Mouse (Mus musculus) embryonic facial prominence, embryonic 12.5 days (tissue): Measurements from ENCODE around the gene Umps. TPM values are rescaled to one million over a fixed set of nuclear protein-coding genes. Genes with fewer than 3 reads are reported as not detected.
A peak's percentile ranks its signal among the peaks of the same experiment; 100 is the strongest.

ENCODE experiments used
- ATAC-seq: fragments of 200-750 bp; cut with Nextera tagmentation; 2 replicates; pipeline ENCODE4 v1.8.0; 2017; ENCODE audit not compliant: insufficient number of reproducible peaks, insufficient read depth, low FRiP score, low TSS enrichment
- H3K27ac ChIP-seq: fragments of 300-500 bp; sonication (generic); 2 replicates; pipeline ENCODE4 v1.5.1; 2016; ENCODE audit warnings: mild to moderate bottlenecking
- H3K27me3 ChIP-seq: fragments of 300-500 bp; sonication (generic); 2 replicates; pipeline ENCODE4 v1.6.1; 2016; ENCODE audit warnings: mild to moderate bottlenecking, moderate library complexity
- H3K36me3 ChIP-seq: fragments of 300-500 bp; sonication (generic); 2 replicates; pipeline ENCODE4 v1.6.1; 2016; ENCODE audit warnings: mild to moderate bottlenecking
- H3K4me1 ChIP-seq: fragments of 300-500 bp; sonication (generic); 2 replicates; pipeline ENCODE4 v1.6.1; 2016
- H3K4me2 ChIP-seq: fragments of 300-500 bp; sonication (generic); replicated peaks from 2 replicates; pipeline ENCODE4 v1.6.1; 2016; ENCODE audit warnings: mild to moderate bottlenecking, moderate library complexity
- H3K4me3 ChIP-seq: fragments of 300-500 bp; sonication (generic); 2 replicates; pipeline ENCODE4 v1.5.1; 2016; ENCODE audit warnings: mild to moderate bottlenecking
- H3K9ac ChIP-seq: fragments of 300-500 bp; sonication (generic); 2 replicates; pipeline ENCODE4 v1.6.1; 2016; ENCODE audit warnings: mild to moderate bottlenecking, moderate library complexity
- H3K9me3 ChIP-seq: fragments of 300-500 bp; sonication (generic); 2 replicates; pipeline ENCODE4 v1.6.1; 2016; ENCODE audit warnings: mild to moderate bottlenecking, moderate library complexity
- WGBS: fragments of 180-500 bp; shearing (Covaris S2); methylation state at CpG from one replicate; pipeline ENCODE4 v1.1.7; 2016; 5-methylcytosine and 5-hydroxymethylcytosine counted together
- polyA plus RNA-seq: library from polyadenylated mRNA; unstranded; fragments of >200 nt; fragmentation: Nextera tagmentation; extraction: Ambion mirVana; gene quantifications from 2 replicates; pipeline ENCODE4 v1.2.1, GENCODE M21; 2016

The Umps gene
- polyA plus RNA-seq, 1 experiment from 2014 or later: 63.6 TPM

DNA sequence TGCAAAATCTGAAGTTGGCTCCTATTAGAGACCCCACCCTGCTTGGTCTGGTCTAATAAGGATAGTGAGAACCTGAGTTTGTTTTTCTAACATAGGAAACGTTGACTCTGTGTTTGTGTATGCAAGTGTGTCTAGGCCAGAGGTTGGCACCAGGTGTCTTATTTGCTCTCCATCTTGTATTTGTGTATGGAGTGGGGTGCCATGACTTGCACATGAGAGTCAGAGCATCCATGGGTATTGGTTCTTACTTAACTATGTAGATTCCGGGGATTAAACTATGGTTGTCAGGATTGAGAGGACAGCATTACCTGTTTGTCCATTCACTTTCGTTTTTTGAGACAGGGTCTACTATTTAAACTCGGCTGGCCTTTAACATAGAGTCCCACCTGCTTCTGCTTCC, 13.8 kb downstream of the Umps start:
- Histone ChIP-seq H3K4me3 (no peak overlapping the region), H3K9ac (no peak overlapping the region), H3K4me1 (0 out of 2 replicates have a peak, but pooled peaks cover 7% of the 10 kb centered on the region), H3K27me3 (no peaks in the 10 kb centered on the region), H3K36me3 (peaks cover 65% of the 10 kb centered on the region), H3K4me2 (no peak overlapping the region), H3K27ac (0 out of 2 replicates have a peak overlapping the region, but pooled peaks have one; percentile 27), H3K9me3 (no peaks in the 10 kb centered on the region)
- WGBS: 81% methylated on average over 4 of the region's 4 CpGs
- no peak for ATAC-seq

DNA sequence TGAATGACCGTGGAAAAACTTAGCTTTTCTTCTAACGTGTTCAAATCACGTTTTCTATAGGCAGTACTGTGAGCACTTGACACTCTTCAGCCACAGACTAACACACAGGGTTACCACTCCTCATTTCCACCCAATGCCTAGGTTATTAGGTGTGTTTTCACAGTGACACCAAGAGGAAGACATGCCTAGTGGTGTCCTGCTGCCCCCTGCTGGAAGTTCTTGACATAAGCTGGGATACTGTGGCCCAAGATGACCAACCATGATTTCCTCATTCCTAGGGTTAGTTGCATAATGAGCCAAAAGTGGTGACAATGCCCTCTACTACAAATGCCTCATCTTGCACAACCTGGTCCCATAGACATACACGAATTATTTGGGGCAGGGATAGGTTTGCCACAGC, 16.0 kb downstream of the Umps start:
- ATAC-seq: no peak
- no peak overlapping the region for H3K4me3 ChIP-seq
- no peak overlapping the region for H3K9ac ChIP-seq
- peaks cover 12% of the 10 kb centered on the region; the same call in 1 of the 2 replicates for H3K4me1 ChIP-seq
- 30% methylated on average over 4 of the region's 4 CpGs for WGBS
- H3K27ac ChIP-seq: no peak overlapping the region
- no peaks in the 10 kb centered on the region for H3K9me3 ChIP-seq
- H3K27me3 ChIP-seq: no peaks in the 10 kb centered on the region
- H3K4me2 ChIP-seq: no peak overlapping the region
- H3K36me3 ChIP-seq: peaks cover 56% of the 10 kb centered on the region

DNA sequence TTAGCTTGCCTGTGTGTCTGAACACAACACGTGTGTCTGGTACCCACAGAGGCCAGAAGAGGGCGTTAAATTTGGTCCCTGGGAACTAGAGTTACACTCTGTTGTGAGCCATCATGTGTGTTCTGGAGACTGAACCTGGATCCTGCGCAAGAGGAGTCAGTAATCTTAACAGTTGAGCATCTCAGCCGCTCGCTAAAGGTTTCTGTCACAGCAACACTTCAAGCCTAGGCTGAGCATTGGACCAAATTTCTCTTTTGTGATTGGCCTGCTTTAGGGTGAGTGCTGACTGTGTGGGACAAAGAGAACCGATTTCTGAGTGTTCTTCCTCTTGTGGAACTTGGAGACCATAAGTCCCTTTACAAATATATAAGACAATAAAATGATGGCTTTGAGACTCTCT, 16.5 kb downstream of the Umps start:
- no peak for ATAC-seq
- H3K27me3 ChIP-seq: no peaks in the 10 kb centered on the region
- peaks cover 52% of the 10 kb centered on the region for H3K36me3 ChIP-seq
- H3K9me3 ChIP-seq: no peaks in the 10 kb centered on the region
- peaks cover 16% of the 10 kb centered on the region; the same call in 1 of the 2 replicates for H3K4me1 ChIP-seq
- H3K4me2 ChIP-seq: no peak overlapping the region
- no peak overlapping the region for H3K27ac ChIP-seq
- no peak overlapping the region for H3K4me3 ChIP-seq
- no peak overlapping the region for H3K9ac ChIP-seq
- 82% methylated on average over 6 of the region's 6 CpGs for WGBS

DNA sequence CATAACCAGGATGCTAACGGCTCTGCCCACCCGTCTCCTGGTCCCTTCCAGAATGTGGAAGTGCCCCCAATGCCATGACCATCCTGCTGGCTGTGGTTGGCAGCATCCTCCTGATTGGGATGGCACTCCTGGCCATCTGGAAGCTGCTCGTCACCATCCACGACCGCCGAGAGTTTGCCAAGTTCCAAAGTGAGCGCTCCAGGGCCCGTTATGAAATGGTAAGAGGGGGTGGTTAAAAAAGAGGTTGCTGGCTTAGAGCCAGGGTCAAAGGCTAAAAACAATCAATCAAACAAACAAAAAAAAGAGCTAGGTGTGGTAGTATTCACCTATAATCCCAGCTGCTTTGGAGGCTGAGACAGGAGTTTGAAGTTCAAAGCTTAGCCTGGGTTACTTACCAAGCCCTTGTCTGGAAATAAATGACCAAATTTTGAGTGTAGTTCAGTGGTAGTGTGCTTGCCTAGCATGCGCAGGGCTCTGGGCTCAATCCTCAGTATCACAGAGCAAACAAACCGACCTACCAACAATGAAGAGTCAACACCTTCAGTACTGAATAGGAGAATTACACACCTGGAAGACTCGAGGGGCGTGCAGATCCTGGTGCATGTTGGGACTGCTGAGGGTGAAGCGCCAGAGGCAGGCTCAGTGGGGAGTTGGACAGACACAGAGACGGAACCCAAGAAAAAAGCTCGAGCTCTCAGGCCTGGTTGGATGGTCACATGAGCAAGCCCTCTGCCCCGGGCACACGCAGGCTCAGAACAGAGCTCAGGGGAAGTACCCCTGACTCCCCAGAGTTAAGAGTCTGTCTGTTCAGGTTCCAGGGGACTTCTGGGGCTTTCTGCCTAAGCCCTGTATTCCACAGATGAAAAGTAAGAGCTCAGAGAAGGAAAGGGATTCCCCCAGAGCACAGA, 18.9 kb downstream of the Umps start:
- H3K9ac ChIP-seq: no peak overlapping the region
- H3K4me3 ChIP-seq: no peak overlapping the region
- H3K36me3 ChIP-seq: peaks cover 28% of the 10 kb centered on the region
- H3K4me1 ChIP-seq: peaks cover 35% of the 10 kb centered on the region
- no peaks in the 10 kb centered on the region for H3K9me3 ChIP-seq
- no peak for ATAC-seq
- 0 out of 2 replicates have a peak overlapping the region, but pooled peaks have one; percentile 6 for H3K27ac ChIP-seq
- WGBS: 85% methylated on average over 17 of the region's 17 CpGs
- H3K4me2 ChIP-seq: no peak overlapping the region
- no peaks in the 10 kb centered on the region for H3K27me3 ChIP-seq

DNA sequence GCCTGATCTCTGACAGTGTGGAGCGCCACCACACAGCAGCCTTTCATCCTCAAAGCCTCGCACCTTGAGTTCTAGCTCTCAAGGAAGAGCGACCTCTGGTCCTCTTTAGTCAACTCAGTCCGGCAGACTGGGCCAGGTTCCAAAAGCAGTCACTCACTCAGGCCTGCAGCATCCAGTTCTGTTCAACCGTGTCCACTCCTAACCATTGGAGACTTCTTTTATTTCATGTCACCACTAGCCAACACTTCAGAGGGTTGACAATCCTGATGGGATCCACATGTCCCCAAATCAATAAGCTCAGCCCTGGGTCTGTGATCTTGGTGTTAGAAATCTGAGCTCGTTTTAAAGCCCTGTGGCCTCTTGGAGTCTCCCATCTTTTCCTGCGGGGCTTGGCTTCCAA, 20.8 kb downstream of the Umps start:
- H3K4me1 ChIP-seq: peaks cover 54% of the 10 kb centered on the region
- WGBS: 48% methylated on average over 7 of the region's 7 CpGs
- H3K9ac ChIP-seq: no peak overlapping the region
- H3K9me3 ChIP-seq: no peaks in the 10 kb centered on the region
- H3K4me2 ChIP-seq: no peak overlapping the region
- no peak for ATAC-seq
- peaks cover 25% of the 10 kb centered on the region for H3K36me3 ChIP-seq
- H3K27me3 ChIP-seq: no peaks in the 10 kb centered on the region
- no peak overlapping the region for H3K27ac ChIP-seq
- H3K4me3 ChIP-seq: no peak overlapping the region

DNA sequence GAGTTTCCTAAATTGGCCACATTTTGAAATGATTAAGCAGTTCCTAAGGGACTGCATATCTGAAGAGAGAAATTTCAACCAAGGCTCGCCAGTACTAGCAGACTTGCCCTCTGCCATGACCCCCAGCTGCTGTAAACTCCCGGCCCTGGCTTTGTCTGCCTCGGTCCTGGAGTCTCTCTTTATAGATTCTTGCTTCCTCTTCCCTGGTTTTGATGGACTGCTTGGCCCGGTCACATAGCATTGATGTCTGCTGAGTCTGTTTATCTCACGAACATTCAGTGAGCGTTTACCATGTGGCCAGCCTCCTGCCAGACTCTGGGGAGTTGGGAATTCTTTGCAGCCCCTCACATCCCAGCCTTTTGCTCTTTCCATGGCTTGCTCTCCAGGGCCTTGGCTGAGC, 22.1 kb downstream of the Umps start:
- no peak overlapping the region for H3K4me3 ChIP-seq
- H3K4me1 ChIP-seq: peaks cover 66% of the 10 kb centered on the region
- peaks cover 25% of the 10 kb centered on the region for H3K36me3 ChIP-seq

DNA sequence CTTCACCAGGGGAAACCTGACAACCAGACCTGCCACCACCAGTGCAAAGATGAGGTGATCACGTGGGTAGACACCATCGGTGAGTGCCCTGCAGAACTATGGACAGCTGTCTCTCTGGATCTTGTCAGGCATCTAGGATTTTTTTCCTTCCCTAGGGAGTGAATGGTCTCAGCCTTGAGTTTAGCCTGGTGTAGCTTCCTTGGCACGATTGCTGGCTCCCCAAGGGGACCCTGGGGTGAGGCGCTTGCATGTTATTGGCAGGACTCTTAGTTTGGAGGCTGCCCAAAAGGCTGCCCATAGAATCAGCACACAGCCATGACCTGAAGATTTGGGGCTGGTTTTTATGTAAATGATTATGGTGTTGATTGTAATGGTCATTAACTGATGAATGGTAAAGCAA, 22.7 kb downstream of the Umps start:
- no peak overlapping the region for H3K9ac ChIP-seq
- no peak overlapping the region for H3K4me3 ChIP-seq
- H3K27me3 ChIP-seq: no peaks in the 10 kb centered on the region
- no peak overlapping the region for H3K4me2 ChIP-seq
- H3K27ac ChIP-seq: peak overlapping the region; percentile 63
- no peak for ATAC-seq
- no peaks in the 10 kb centered on the region for H3K9me3 ChIP-seq
- H3K36me3 ChIP-seq: peaks cover 20% of the 10 kb centered on the region
- 68% methylated on average over 4 of the region's 4 CpGs for WGBS
- peaks cover 72% of the 10 kb centered on the region for H3K4me1 ChIP-seq

More for the DNA sequence above, 22.1 kb downstream of the Umps start:
- 12% methylated on average over 6 of the region's 6 CpGs for WGBS
- no peak overlapping the region for H3K4me2 ChIP-seq
- no peak for ATAC-seq
- H3K9me3 ChIP-seq: no peaks in the 10 kb centered on the region
- no peak overlapping the region for H3K9ac ChIP-seq
- H3K27ac ChIP-seq: peak overlapping the region; percentile 63
- H3K27me3 ChIP-seq: no peaks in the 10 kb centered on the region

DNA sequence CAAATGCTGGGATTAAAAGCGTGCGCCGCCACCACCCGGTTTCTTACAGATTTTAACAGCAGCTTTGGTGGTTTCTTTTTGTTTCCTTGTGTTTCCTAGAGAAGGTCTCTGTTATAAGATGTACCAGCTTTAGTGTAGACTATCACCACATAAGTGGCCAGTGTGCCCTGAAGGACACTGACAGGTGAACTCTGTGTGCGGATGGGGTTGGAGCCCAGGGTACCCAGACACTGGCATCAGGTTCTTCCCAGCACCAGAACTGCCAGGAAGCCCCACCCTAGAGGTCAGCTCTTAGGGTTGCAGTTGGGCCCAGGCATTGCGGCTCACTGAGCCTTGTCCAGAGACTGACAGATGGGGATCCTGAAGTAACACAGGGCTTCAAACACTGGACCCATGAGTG, 23.4 kb downstream of the Umps start:
- no peak for ATAC-seq
- no peak overlapping the region for H3K9ac ChIP-seq
- no peaks in the 10 kb centered on the region for H3K9me3 ChIP-seq
- H3K4me2 ChIP-seq: no peak overlapping the region
- H3K27me3 ChIP-seq: no peaks in the 10 kb centered on the region
- H3K27ac ChIP-seq: no peak overlapping the region
- H3K36me3 ChIP-seq: peaks cover 15% of the 10 kb centered on the region
- 92% methylated on average over 6 of the region's 6 CpGs for WGBS
- H3K4me1 ChIP-seq: peaks cover 73% of the 10 kb centered on the region
- H3K4me3 ChIP-seq: no peak overlapping the region

DNA sequence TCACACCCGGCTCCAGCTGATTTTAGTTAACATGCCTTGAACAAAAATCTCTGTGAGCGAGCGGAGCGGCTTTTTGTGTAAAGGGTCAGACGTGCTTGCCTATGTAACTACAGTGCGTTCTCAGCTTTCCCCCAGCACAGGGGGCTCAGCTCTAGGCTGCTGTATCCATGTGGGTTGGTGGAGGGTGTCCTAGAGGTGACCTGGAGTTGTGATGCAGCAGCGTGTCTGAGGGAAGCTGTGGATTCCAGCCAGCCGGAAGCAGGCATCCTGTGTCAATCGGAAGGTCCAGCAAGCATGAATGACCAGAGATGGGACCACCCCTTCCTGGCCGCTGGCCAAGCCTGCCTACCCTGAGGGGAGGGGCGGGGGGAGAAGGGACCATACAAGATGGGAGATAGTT, 24.5 kb downstream of the Umps start:
- Histone ChIP-seq H3K9ac (0 out of 2 replicates have a peak overlapping the region, but pooled peaks have one; percentile 15), H3K4me1 (peaks cover 80% of the 10 kb centered on the region), H3K4me3 (no peak overlapping the region), H3K27me3 (no peaks in the 10 kb centered on the region), H3K9me3 (no peaks in the 10 kb centered on the region), H3K4me2 (no peak overlapping the region), H3K27ac (peak overlapping the region; percentile 77), H3K36me3 (peaks cover 14% of the 10 kb centered on the region; the same call in 1 of the 2 replicates)
- peak; percentile 68 for ATAC-seq
- WGBS: 26% methylated on average over 11 of the region's 11 CpGs

DNA sequence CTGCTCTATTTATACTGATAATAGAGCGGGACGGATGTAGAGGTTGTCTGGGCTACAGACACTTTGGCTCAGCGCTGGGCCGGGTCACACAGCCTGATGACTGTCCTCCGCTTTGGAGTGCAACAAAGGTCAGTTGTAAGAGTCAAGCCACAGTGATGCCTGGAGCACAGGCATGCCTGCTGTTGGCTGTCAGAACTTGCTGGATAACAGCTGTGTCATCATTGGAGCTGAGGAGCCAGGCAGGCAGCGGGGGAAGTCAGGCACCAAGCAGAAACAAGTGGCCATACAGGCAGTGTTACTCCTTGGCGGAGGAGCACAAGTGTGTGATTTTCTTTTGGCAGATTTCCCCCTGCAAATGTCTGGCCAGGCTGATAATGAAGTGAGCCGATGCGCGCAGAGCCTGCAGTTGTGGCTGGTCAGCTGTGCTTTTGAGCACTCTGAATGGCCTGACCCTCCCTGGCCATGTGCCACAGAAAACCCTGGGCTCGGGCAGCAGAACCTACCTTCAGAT, 25.5 kb downstream of the Umps start:
- H3K4me1 ChIP-seq: peaks cover 83% of the 10 kb centered on the region
- ATAC-seq: peak; percentile 14; the same call in 1 of the 2 replicates
- 33% methylated on average over 11 of the region's 11 CpGs for WGBS

DNA sequence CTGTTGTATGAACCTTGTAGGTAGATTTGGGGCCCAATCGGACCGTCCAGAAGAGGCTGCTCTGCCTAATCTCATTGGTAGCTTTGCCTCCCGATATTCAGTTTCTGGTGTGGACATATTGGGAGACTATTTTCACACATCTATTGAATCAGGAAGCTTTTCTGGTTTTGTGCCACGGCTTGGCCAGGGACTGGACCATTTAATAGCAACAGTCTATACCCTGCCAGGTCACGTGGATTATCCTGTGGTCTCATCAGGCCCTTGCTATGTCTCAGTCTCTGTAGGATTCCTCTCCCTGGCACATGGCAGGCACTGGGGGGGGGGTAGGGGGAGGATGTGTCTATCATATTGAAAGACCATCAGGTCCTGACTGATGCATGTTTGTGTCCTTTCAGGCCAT, 26.7 kb downstream of the Umps start:
- WGBS: 68% methylated on average over 5 of the region's 5 CpGs
- H3K4me2 ChIP-seq: no peak overlapping the region
- no peaks in the 10 kb centered on the region for H3K27me3 ChIP-seq
- no peak overlapping the region for H3K9ac ChIP-seq
- no peak overlapping the region for H3K27ac ChIP-seq
- H3K4me1 ChIP-seq: peaks cover 73% of the 10 kb centered on the region
- no peak for ATAC-seq
- no peaks in the 10 kb centered on the region for H3K9me3 ChIP-seq
- peaks cover 5% of the 10 kb centered on the region; the same call in 1 of the 2 replicates for H3K36me3 ChIP-seq
- no peak overlapping the region for H3K4me3 ChIP-seq

More for the DNA sequence above, 25.5 kb downstream of the Umps start:
- H3K27ac ChIP-seq: peak overlapping the region; percentile 77
- H3K9ac ChIP-seq: no peak overlapping the region
- no peaks in the 10 kb centered on the region for H3K27me3 ChIP-seq
- no peaks in the 10 kb centered on the region for H3K9me3 ChIP-seq
- H3K4me3 ChIP-seq: no peak overlapping the region
- peaks cover 5% of the 10 kb centered on the region; the same call in 1 of the 2 replicates for H3K36me3 ChIP-seq
- no peak overlapping the region for H3K4me2 ChIP-seq

DNA sequence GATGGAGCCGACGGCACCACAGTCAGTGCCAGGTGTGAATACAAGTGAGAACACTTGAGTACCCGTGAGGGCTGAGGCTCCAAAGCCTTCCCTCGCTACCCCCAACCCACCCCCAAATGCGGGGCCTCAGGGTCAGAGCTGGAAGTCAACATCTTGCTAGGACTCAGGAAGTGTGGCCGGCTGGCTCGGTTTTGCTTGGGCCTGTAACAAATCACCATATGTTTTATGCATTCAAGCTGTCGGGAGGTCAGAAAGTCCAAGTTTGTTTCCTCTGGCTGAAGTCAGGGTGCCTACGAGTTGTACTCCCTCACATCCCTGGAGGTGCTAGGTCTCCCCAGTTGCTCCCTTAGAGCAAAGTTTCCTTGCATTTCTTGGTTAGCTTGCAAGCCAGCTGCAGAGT, 27.2 kb downstream of the Umps start:
- no peak overlapping the region for H3K4me2 ChIP-seq
- no peaks in the 10 kb centered on the region for H3K27me3 ChIP-seq
- H3K4me3 ChIP-seq: no peak overlapping the region
- no peak overlapping the region for H3K27ac ChIP-seq
- no peak overlapping the region for H3K9ac ChIP-seq
- no peaks in the 10 kb centered on the region for H3K9me3 ChIP-seq
- 28% methylated on average over 9 of the region's 9 CpGs for WGBS
- peaks cover 70% of the 10 kb centered on the region for H3K4me1 ChIP-seq
- no peak for ATAC-seq
- H3K36me3 ChIP-seq: peaks cover 5% of the 10 kb centered on the region; the same call in 1 of the 2 replicates
